In the genomic region with DNA sequence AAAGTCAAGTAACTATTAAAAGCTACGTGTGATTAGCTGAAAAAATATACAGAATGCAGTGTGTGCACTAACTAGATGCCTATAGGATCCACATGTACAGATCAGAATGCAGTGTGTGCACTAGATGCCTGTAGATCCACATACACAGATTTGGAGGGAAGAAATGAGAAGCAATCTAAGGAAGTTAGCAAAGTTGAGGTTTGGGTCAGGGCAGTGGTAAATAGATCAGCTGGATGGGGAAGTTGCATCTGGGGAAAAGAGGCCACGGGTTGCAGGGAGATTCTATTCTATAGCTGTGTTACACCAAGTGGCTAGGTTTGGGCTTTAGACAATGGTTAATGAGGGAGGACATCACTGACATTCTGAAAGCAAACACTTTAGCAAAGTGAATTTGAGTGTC, we compare ENCODE assay signal across 23 mouse cellular contexts. TPM values are rescaled to one million over a fixed set of nuclear protein-coding genes. Genes with fewer than 3 reads are reported as not detected.
"Had no signal": no experiment of that assay in that cellular context is flagged by ENCODE, and none has a peak within 500 bp of the region (broad histone marks: within the 10 kb centered on the region; RNA-seq: fewer than 3 reads in every experiment).

No protein-coding gene starts in this region.

- DNase-seq: kidney, adult 18-20 months; kidney, adult 9 months; kidney, postnatal 36 days; layer of hippocampus, postnatal 36 days; liver, embryonic 13.5 days; lung, adult 2 months; midbrain, embryonic 14.5 days; retina, postnatal 1 day; right cerebral cortex, postnatal 25 days; spleen, adult 18-20 months; thymus, postnatal 36 days had no signal

- H3K4me1 ChIP-seq: liver, embryonic 13.5 days; stomach, embryonic 15.5 days had no signal

- H3K4me3 ChIP-seq: left cerebral cortex, adult 2 months; liver, embryonic 13.5 days; neural tube, embryonic 12.5 days; neural tube, embryonic 15.5 days; stomach, embryonic 15.5 days had no signal

- H3K27ac ChIP-seq: kidney, postnatal 0 days; left cerebral cortex, adult 2 months; liver, embryonic 13.5 days; macrophage; neural tube, embryonic 12.5 days; neural tube, embryonic 15.5 days; stomach, embryonic 15.5 days had no signal

- H3K9me3 ChIP-seq: liver, embryonic 13.5 days; neural tube, embryonic 12.5 days; neural tube, embryonic 15.5 days; stomach, embryonic 15.5 days had no signal

- H3K9ac ChIP-seq: liver, embryonic 13.5 days; neural tube, embryonic 12.5 days; neural tube, embryonic 15.5 days; stomach, embryonic 15.5 days had no signal

- H3K36me3 ChIP-seq: liver, embryonic 13.5 days; neural tube, embryonic 12.5 days; neural tube, embryonic 15.5 days; stomach, embryonic 15.5 days had no signal

- H3K4me2 ChIP-seq: liver, embryonic 13.5 days; midbrain, embryonic 11.5 days; neural tube, embryonic 12.5 days; neural tube, embryonic 15.5 days; stomach, embryonic 15.5 days had no signal

- H3K27me3 ChIP-seq: liver, embryonic 13.5 days; neural tube, embryonic 12.5 days; stomach, embryonic 15.5 days had no signal

RNA-seq across cellular contexts. Expression of a gene that starts 33.7 kb away (rescaled TPM):
- total RNA-seq: layer of hippocampus, postnatal 36 days; liver, adult 2 months; megakaryocyte-erythroid progenitor cell, adult 5-6 weeks; midbrain, postnatal 0 days had no signal
- polyA plus RNA-seq: kidney, postnatal 0 days; liver, adult 2 months; liver, embryonic 13.5 days; liver, embryonic 16.5 days; lung, adult 2 months; macrophage; midbrain, embryonic 11.5 days; midbrain, embryonic 14.5 days; midbrain, postnatal 0 days; urinary bladder, adult 2 months had no signal
